8 mouse cellular contexts compared by ENCODE assay signal in genomic region chr5:34235898-34236420, GRCm38 (mm10). TPM values are rescaled to one million over a fixed set of nuclear protein-coding genes. Genes with fewer than 3 reads are reported as not detected.
DNase-seq lines count a peak whose midpoint lies in the region; ATAC-seq and TF ChIP-seq lines count a peak whose summit lies in the region.

No protein-coding gene starts in this region.

- TF ChIP-seq CTCF in CH12.LX (conservative IDR thresholded peaks at IDR 0.05 in 1 of 2, IDR thresholded peaks at IDR 0.05 in 1 of 2; ENCODE audit: low read depth in 2 of 2, low read length in 2 of 2): peak; percentile 86 to 95

- H3K27ac ChIP-seq in kidney, embryonic 16.5 days (ENCODE audit: low read length): no peak overlapping the region
- H3K27ac ChIP-seq in CH12.LX (ENCODE audit: insufficient read depth, low read depth): no peak overlapping the region

- peak; percentile 27 for DNase-seq in kidney, adult 18-20 months
- peak; percentile 74 for DNase-seq in CH12.LX (ENCODE audit: extremely low read depth)
- DNase-seq in adrenal gland, postnatal 25 days: peak; percentile 66
- DNase-seq in layer of hippocampus, adult 9-11 months: no peak
- DNase-seq in ovary, postnatal 10 days (ENCODE audit: low spot score): no peak

- H3K36me3 ChIP-seq in kidney, embryonic 16.5 days (ENCODE audit: insufficient read depth, low read length): no peaks in the 10 kb centered on the region
- H3K36me3 ChIP-seq in CH12.LX (replicated peaks in 1 of 2; ENCODE audit: control insufficient read depth in 1 of 2, insufficient read depth in 1 of 2, low read length in 1 of 2): no peaks in the 10 kb centered on the region

- no peak overlapping the region for H3K9ac ChIP-seq in kidney, embryonic 16.5 days (replicated peaks; ENCODE audit: low read length)
- H3K9ac ChIP-seq in CH12.LX (ENCODE audit: insufficient read depth, low read depth): no peak overlapping the region

- TF ChIP-seq RAD21 in CH12.LX (IDR thresholded peaks at IDR 0.05; ENCODE audit: low read depth, low read length): peak; percentile 52

- H3K9me3 ChIP-seq in kidney, embryonic 16.5 days (ENCODE audit: low read length): no peaks in the 10 kb centered on the region
- no peaks in the 10 kb centered on the region for H3K9me3 ChIP-seq in CH12.LX (replicated peaks; ENCODE audit: low read length)

- 50% methylated on average over 10 of the region's 10 CpGs for WGBS in kidney, embryonic 16.5 days

- TF ChIP-seq EP300 in CH12.LX (IDR thresholded peaks at IDR 0.05; ENCODE audit: low read length): no peak

- H3K27me3 ChIP-seq in kidney, embryonic 16.5 days (ENCODE audit: insufficient read depth, low read length): no peaks in the 10 kb centered on the region
- no peaks in the 10 kb centered on the region for H3K27me3 ChIP-seq in CH12.LX (replicated peaks)

- in situ Hi-C loops in CH12.LX (cut with MboI; ENCODE audit: low pct_ligation_motif_present, low pct_unique_long_range_greater_than_20kb, low sequenced_read_pairs): no loop called here

- H3K79me2 ChIP-seq in CH12.LX (replicated peaks; ENCODE audit: control insufficient read depth, extremely low read depth, insufficient read depth, poor library complexity, severe bottlenecking): no peaks in the 10 kb centered on the region

- H3K4me1 ChIP-seq in kidney, embryonic 16.5 days (ENCODE audit: insufficient read depth, low read length): no peaks in the 10 kb centered on the region
- peaks cover 11 to 72% of the 10 kb centered on the region in 2 experiments for H3K4me1 ChIP-seq in CH12.LX (ENCODE audit: control insufficient read depth in 1 of 2, insufficient read depth in 2 of 2)

- ATAC-seq in kidney, embryonic 16.5 days (ENCODE audit: low FRiP score, low TSS enrichment): no peak
- peak; percentile 75 for ATAC-seq in inflammation-experienced regulatory T-cells, adult 6 months
- peak; percentile 61 for ATAC-seq in neutrophil, adult 5-6 weeks (ENCODE audit: extremely low read depth, insufficient number of reproducible peaks, low FRiP score, poor library complexity, severe bottlenecking)

- no peak overlapping the region for H3K4me3 ChIP-seq in kidney, embryonic 16.5 days (ENCODE audit: low read length)
- H3K4me3 ChIP-seq in CH12.LX (replicated peaks in 1 of 3; ENCODE audit: low read depth in 2 of 3, low read length in 2 of 3, poor library complexity in 1 of 3): peak overlapping the region in 2 of 3 experiments; percentile 42 to 46

- H3K4me2 ChIP-seq in kidney, embryonic 16.5 days (replicated peaks; ENCODE audit: low read depth, low read length): no peak overlapping the region
- H3K4me2 ChIP-seq in CH12.LX (ENCODE audit: insufficient read depth, low read depth, poor library complexity, severe bottlenecking): no peak overlapping the region

- dilution Hi-C loops in CH12.LX (cut with MboI; ENCODE audit: extremely low pct_ligation_motif_present, extremely low pct_unique_long_range_greater_than_20kb, low sequenced_read_pairs): no loop called here

- no peak for TF ChIP-seq POLR2A in CH12.LX (IDR thresholded peaks at IDR 0.05; ENCODE audit: low read depth, low read length)

TF ChIP-seq in CH12.LX, 34 proteins besides CTCF, POLR2A, EP300 and RAD21:
- peak; percentile 62 for TF ChIP-seq SMC3 (IDR thresholded peaks at IDR 0.05; ENCODE audit: low read depth, low read length)
- no peak for TF ChIP-seq JUN (IDR thresholded peaks at IDR 0.05; ENCODE audit: insufficient read depth, low read depth, low read length)
- TF ChIP-seq ETS1 (conservative IDR thresholded peaks at IDR 0.05; ENCODE audit: low read depth, low read length): no peak
- no peak for TF ChIP-seq CHD2 (IDR thresholded peaks at IDR 0.05; ENCODE audit: low read length)
- TF ChIP-seq NELFE (IDR thresholded peaks at IDR 0.05; ENCODE audit: low read depth, low read length): 0 out of 2 replicates have a peak, but pooled peaks have one; percentile 34
TF ChIP-seq in CH12.LX: peak in this region for 2.

RNA-seq across cellular contexts. Expression of gene Mxd4, which starts 48.4 kb away (rescaled TPM):
- polyA plus RNA-seq in kidney, embryonic 16.5 days (2015; fragmentation: Nextera tagmentation; extraction: Ambion mirVana): 50.2 and 50.9 TPM in 2 replicates
- 6.0 and 6.2 TPM in 2 replicates for total RNA-seq in CH12.LX (2012; rRNA removed)
- 5.4 and 6.0 TPM in 2 replicates for total RNA-seq in CH12.LX (2014; rRNA removed)
- polyA plus RNA-seq in CH12.LX (2012; ENCODE audit: insufficient read length, low read depth): 4.8 and 7.6 TPM in 2 replicates
- 144 and 161 TPM in 2 replicates for total RNA-seq in adrenal gland, postnatal 25 days (2021)
- 100 to 1,000 TPM in 2 of 3 experiments, 10 to 100 TPM in 1; 94.4 to 152 (median 117) TPM for polyA plus RNA-seq in inflammation-experienced regulatory T-cells, adult 6 months (2017; shearing (Covaris generic))
- total RNA-seq in neutrophil, adult 5-6 weeks (2017): 60.3 and 62.8 TPM in 2 replicates

RNA-seq across cellular contexts. Expression of gene Zfyve28, which starts 52.3 kb away (rescaled TPM):
- 0.21 and 0.34 TPM in 2 replicates for polyA plus RNA-seq in kidney, embryonic 16.5 days (2015; fragmentation: Nextera tagmentation; extraction: Ambion mirVana)
- total RNA-seq in CH12.LX (2012; rRNA removed) (1.2 and 1.7 TPM in 2 replicates), CH12.LX (2014; rRNA removed) (2.0 TPM in 2 replicates)
- polyA plus RNA-seq in CH12.LX (2012; ENCODE audit: insufficient read length, low read depth): 2.8 and 2.9 TPM in 2 replicates
- 0.70 TPM in 1 of 2 replicates, not detected in the other for total RNA-seq in adrenal gland, postnatal 25 days (2021)
- 1 to 10 TPM; 1.5 to 5.6 (median 4.6) TPM for polyA plus RNA-seq in inflammation-experienced regulatory T-cells, adult 6 months (2017; shearing (Covaris generic))
- total RNA-seq in neutrophil, adult 5-6 weeks (2017): 1.7 and 2.3 TPM in 2 replicates

RNA-seq across cellular contexts. Expression of gene Cfap99, which starts 52.4 kb away (rescaled TPM):
- polyA plus RNA-seq in kidney, embryonic 16.5 days (2015; fragmentation: Nextera tagmentation; extraction: Ambion mirVana): not detected in 2 replicates
- total RNA-seq in CH12.LX (2012; rRNA removed) (not detected in 2 replicates), CH12.LX (2014; rRNA removed) (not detected in 2 replicates)
- polyA plus RNA-seq in CH12.LX (2012; ENCODE audit: insufficient read length, low read depth): not detected in 2 replicates
- not detected in 2 replicates for total RNA-seq in adrenal gland, postnatal 25 days (2021)
- polyA plus RNA-seq in inflammation-experienced regulatory T-cells, adult 6 months (2017; shearing (Covaris generic)): not detected
- 0.35 TPM in 1 of 2 replicates, not detected in the other for total RNA-seq in neutrophil, adult 5-6 weeks (2017)

Comparison
In these comparisons a context has a peak if more than half of its experiments do, and no peak if none do; other contexts are left out.
1. DNase-seq: peak in kidney, adult 18-20 months (single experiment), CH12.LX (single experiment) and adrenal gland, postnatal 25 days (single experiment); none in layer of hippocampus, adult 9-11 months (single experiment) and ovary, postnatal 10 days (single experiment).